Mouse (Mus musculus) yolk sac, embryonic 10.5 days (tissue): ENCODE data around the gene Aspg.

Experiments
- DNase-seq: peaks from one replicate; pipeline ENCODE4 v3.0.0-alpha.2; 2017; ENCODE audit warnings: low spot score

Aspg gene

GRCm38 (mm10) chr12:112106541-112106971, at the start of gene Aspg:
Gene Aspg (plus strand): TSS chr12:112106679.
- DNase-seq = no peak

- peak; percentile 26 for DNase-seq
Observed at GRCm38 (mm10) chr12:112077651-112078050, 28.8 kb upstream of the Aspg start.

- DNase-seq = no peak
Observed at GRCm38 (mm10) chr12:112079911-112080310, 26.6 kb upstream of the Aspg start.

- no peak for DNase-seq
Observed at GRCm38 (mm10) chr12:112080911-112081310, 25.6 kb upstream of the Aspg start.

GRCm38 (mm10) chr12:112082241-112082640, 24.2 kb upstream of the Aspg start:
- no peak for DNase-seq

- no peak for DNase-seq
Observed at GRCm38 (mm10) chr12:112086250-112086649, 20.2 kb upstream of the Aspg start.

- DNase-seq = no peak
Observed at GRCm38 (mm10) chr12:112086726-112087125, 19.8 kb upstream of the Aspg start.

- no peak for DNase-seq
Observed at GRCm38 (mm10) chr12:112088609-112089324, 17.7 kb upstream of the Aspg start.

- DNase-seq = peak; percentile 37
Observed at GRCm38 (mm10) chr12:112091054-112091453, 15.4 kb upstream of the Aspg start.

- DNase-seq = no peak
Observed at GRCm38 (mm10) chr12:112094261-112094880, 12.1 kb upstream of the Aspg start.

GRCm38 (mm10) chr12:112096051-112096732, 10.3 kb upstream of the Aspg start:
- DNase-seq = no peak

GRCm38 (mm10) chr12:112096733-112097117, 9.8 kb upstream of the Aspg start:
- DNase-seq = no peak

- no peak for DNase-seq
Observed at GRCm38 (mm10) chr12:112100106-112100505, 6.4 kb upstream of the Aspg start.

- DNase-seq = no peak
Observed at GRCm38 (mm10) chr12:112101045-112101444, 5.4 kb upstream of the Aspg start.

GRCm38 (mm10) chr12:112103179-112103578, 3.3 kb upstream of the Aspg start:
- DNase-seq = no peak

- DNase-seq = no peak
Observed at GRCm38 (mm10) chr12:112104890-112105289, 1.6 kb upstream of the Aspg start.

GRCm38 (mm10) chr12:112107685-112108084, 1.2 kb downstream of the Aspg start:
- no peak for DNase-seq

- no peak for DNase-seq
Observed at GRCm38 (mm10) chr12:112108696-112109445, 2.4 kb downstream of the Aspg start.

GRCm38 (mm10) chr12:112109701-112110100, 3.2 kb downstream of the Aspg start:
- DNase-seq = no peak

- DNase-seq = no peak
Observed at GRCm38 (mm10) chr12:112111323-112111722, 4.8 kb downstream of the Aspg start.

GRCm38 (mm10) chr12:112112235-112112634, 5.8 kb downstream of the Aspg start:
- no peak for DNase-seq

GRCm38 (mm10) chr12:112112686-112113396, 6.4 kb downstream of the Aspg start:
- no peak for DNase-seq
